Mouse (Mus musculus) olfactory bulb, adult 2 months (tissue): Measurements from ENCODE around the gene Ruvbl2.

Source experiments
- CTCF ChIP-seq: fragments of 200-500 bp; IDR thresholded peaks from 2 replicates; pipeline ENCODE4 v1.5.1; 2012; ENCODE audit warnings: low read depth, mild to moderate bottlenecking, low read length, moderate library complexity; ENCODE audit not compliant: insufficient read depth
- POLR2A ChIP-seq: fragments of 200-500 bp; IDR thresholded peaks from 2 replicates; pipeline ENCODE4 v1.6.1; 2012; ENCODE audit warnings: mild to moderate bottlenecking, low read depth, low read length, moderate library complexity; ENCODE audit not compliant: insufficient read depth

- no peak for TF ChIP-seq CTCF
- TF ChIP-seq POLR2A: no peak
These were observed 8.7 kb upstream of the Ruvbl2 start for GRCm38 (mm10) chr7:45446589-45446988.
